Mouse (Mus musculus) kidney, adult 9 months (tissue): ENCODE measurements around the gene Cep68.
A peak's percentile ranks its signal among the peaks of the same experiment; 100 is the strongest.

Source experiments
- DNase-seq: peaks from one replicate; pipeline ENCODE4 v3.0.0; 2022

Cep68 gene

GRCm38 (mm10) chr11:20202299-20203011 is 46.8 kb downstream of the Cep68 start:
- DNase-seq: peak; percentile 69

GRCm38 (mm10) chr11:20201661-20202101 is 47.5 kb downstream of the Cep68 start:
- DNase-seq: peak; percentile 56

GRCm38 (mm10) chr11:20200713-20201575 is 48.3 kb downstream of the Cep68 start, which contains the start of gene Rab1a:
Gene Rab1a (plus strand): TSS chr11:20201432.
- DNase-seq: peak; percentile 100

GRCm38 (mm10) chr11:20193100-20193736 is 56.0 kb downstream of the Cep68 start:
- no peak for DNase-seq

GRCm38 (mm10) chr11:20187271-20187670 is 62.0 kb downstream of the Cep68 start:
- no peak for DNase-seq
